Mouse (Mus musculus) heart, adult 18-20 months (tissue): ENCODE data around the gene 4930415L06Rik. TPM values are rescaled to one million over a fixed set of nuclear protein-coding genes. Genes with fewer than 3 reads are reported as not detected.

ENCODE experiments used
- DNase-seq, 2 experiments: peaks; one replicate each; pipeline ENCODE4 v3.0.0; 2021 to 2022; ENCODE audit warnings: mixed read lengths in 1 of 2
- long read RNA-seq, 2 experiments: library from polyadenylated mRNA; stranded (forward); transcript quantifications; one replicate each; pipeline ENCODE4 v2.0.0; 2021
- total RNA-seq, 2 experiments: library from RNA; stranded (reverse); gene quantifications; 2 replicates each; pipeline ENCODE4 v1.2.3; 2021

Gene 4930415L06Rik
- not detected for total RNA-seq
- long read RNA-seq, experiment 1 = 0 reads
- long read RNA-seq, experiment 2 = 0 reads

DNA sequence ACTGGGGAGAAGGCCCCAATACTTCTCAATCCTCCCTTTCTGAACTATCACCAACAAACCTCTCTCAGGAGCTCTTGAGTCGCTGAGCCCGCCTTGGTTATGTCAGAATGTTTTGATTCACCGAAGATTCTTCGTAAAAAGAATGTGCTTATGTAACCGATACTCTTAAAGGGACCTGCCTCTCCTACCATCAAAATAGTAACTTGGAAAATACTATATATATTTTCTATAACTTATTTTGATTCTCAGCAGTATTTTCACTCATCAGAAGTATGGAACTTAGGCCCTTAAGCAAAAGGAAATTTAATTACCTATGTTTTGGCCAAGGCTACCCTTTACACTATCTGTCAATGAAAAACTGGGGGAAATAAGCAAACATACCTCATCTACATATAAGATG, at the start of gene 4930415L06Rik:
4930415L06Rik (minus strand) TSS at position 101 of the 400 bp plus-strand sequence.
- DNase-seq = no peak

DNA sequence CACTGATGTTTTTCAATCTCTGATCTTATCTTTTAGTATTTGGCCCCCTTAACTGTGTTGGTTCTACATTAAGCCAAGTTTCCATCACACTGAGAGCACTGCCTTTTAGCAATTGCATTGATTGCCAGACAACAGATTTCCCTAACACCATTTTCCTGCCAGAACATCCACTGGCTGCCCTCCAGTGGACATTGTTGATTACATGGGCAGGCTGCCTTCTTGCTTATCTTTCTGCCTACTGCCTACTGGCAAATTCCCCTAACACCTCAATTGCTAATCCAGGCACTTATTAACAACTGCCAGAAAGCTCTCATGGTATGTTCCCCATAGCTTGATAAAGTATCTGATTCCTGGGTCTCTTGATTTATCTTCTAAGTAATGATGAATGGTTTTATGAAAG, 46.0 kb upstream of the 4930415L06Rik start:
- DNase-seq = peak; percentile 63

- DNase-seq = no peak
Observed at GRCm38 (mm10) chrX:89904871-89905270, 27.8 kb downstream of the 4930415L06Rik start.

Other genes starting within 250 kb of the 4930415L06Rik start
- gene 4932429P05Rik, start 180.6 kb downstream of the 4930415L06Rik start, total RNA-seq = not detected